Mouse (Mus musculus) adrenal gland, adult (tissue): ENCODE measurements around the gene Tomm6.

Experiments
- DNase-seq, 2 experiments: peaks; one replicate each; pipeline ENCODE4 v3.0.0; 2022 to 2023; ENCODE audit warnings: low spot score in 1 of 2; ENCODE audit not compliant: inconsistent age in 2 of 2

Tomm6 gene

DNA sequence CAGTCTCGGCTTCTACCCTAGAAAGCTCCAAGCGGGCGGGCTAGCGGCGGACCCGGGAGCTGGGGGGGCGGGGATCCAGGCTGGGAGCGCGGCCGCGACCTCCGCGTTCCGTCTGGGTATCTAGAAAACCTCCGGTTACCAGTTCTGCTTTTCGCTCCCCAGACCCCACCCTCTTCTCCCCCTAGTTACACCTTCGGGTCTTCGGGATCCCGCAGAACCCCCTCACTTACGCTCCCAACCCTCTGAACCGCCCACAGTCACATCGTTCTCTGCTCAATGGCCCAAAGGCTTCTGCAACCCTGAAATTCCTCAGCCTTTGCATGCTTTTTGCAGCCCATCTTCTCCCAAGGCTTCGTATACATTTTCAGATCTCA, 7.1 kb upstream of the Tomm6 start:
- no peak for DNase-seq

DNA sequence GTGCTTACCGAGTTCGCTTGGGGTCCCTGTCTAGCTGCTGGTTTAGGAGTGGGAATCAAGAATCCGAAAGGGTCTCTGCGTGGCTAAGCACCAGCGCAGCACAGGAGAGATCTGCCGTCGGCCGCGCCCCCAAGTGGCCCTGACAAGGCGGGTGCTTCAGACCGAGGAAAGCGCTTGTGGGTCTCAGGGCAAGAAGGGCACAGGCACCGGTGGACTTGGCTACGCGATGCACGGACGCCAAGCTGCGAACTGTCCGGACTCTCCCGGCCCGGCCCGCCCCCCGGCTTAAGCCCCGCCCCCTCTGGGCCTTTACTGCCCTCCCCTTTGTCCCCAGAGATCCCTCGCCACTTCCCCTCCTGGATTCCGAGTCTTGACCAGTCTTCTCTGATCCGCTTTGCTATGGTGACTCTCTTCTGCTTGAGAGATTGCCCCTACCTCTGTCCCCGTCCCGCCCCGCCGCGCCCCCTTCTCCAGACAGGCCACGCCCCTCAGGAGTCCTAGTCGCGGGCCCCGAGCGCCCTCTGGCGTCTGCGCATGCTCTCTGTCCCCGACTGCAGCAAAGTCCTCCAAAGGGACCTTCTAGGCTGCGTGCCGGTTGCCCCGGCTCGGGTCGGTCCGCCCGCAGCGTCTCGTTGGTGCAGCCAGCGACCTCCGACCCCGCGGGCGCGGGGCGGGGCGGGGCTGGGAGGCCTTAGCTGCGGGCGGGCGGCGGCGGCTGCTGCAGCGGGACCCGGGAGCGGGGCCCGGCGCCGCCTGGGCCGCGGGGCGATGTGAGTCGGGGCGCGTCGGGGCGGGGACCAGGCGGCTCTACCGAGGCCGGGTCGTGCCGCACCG, 6.5 kb upstream of the Tomm6 start, which contains the start of gene Prickle4:
Prickle4 (minus strand) TSS at position 234 of the 834 bp plus-strand sequence.
- DNase-seq: peak; percentile 98 to 100

DNA sequence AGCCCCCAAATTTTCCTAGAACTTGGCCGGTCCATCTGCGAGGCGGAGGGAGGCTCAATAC, 6.1 kb upstream of the Tomm6 start, which contains the start of gene Gm21981:
Gm21981 (minus strand) TSS at position 14 of the 61 bp plus-strand sequence.
- DNase-seq: no peak

DNA sequence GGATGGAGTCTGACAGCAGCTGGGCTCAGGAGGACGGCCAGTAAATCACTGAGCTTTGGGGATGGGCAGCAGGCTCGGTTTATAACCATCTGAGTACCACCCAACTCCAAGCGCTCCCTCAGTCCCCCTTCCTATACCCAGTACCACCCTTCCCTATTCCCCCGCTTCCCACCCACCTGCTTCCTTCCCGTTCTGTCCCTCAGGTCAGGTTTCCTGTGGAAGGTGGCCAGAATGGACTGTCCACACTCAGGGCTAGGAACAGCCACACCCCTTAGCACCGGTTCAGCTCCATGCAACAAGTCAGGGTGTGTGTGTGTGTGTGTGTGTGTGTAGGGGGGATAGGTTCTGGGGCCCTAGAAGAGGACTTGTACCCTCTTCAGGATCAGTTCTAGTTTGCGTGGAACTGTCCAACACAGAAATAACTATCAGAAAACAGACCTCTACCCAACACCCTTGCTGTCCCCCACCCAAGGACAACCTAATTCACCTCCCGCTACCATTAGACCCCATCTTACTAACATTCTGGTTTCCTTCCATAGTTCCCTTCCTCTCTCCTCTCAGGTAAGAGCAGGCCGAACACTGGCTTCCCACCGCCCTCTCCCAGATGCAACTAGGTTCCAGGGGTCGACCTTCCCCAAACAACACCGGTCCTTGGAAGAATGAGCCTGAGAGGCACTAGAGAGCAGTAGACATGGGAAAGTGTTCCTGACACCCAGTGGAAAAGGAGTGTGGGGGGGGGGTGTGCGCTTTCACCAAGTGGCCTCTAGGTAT, 5.7 kb upstream of the Tomm6 start:
- DNase-seq: peak; percentile 41 to 52

DNA sequence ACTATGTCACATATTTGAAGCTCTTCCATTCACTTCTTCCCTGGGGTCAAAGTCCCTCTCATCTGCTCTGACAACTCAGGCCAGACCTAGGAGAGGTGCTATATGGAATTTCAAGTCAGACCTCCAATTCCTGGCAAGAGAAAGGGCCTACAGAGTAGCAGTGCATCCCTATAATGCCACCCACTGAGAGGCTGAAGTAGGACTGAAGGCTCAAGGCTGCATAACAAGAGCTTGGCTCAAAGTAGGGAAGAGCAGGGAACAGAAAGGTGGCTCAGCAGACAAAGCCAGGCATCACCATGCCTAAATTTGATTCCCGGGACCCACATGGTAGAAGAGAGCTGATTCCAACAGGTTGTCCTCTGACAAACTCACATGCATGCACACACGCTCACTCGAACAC, 3.5 kb upstream of the Tomm6 start:
- DNase-seq: no peak

DNA sequence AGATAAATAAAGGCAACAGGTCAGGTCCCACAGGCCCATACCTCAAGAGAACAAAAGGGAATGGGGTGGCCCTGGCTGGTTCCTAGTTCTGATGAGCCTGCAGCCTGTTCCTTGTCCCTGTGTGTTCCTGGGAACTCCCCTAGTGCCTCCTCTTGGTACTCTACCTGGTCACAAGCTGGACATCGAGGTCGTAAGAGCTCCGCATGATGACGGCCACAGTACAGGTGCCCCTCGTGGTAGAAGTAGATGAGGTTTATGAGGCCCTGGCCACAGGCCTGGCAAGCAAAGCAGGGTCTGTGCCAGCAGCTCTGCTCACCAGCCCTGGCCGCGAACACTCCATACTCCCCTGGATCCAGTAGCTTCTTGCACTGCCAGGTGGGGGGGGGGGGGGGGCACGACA, 1.7 kb upstream of the Tomm6 start:
- DNase-seq: no peak

DNA sequence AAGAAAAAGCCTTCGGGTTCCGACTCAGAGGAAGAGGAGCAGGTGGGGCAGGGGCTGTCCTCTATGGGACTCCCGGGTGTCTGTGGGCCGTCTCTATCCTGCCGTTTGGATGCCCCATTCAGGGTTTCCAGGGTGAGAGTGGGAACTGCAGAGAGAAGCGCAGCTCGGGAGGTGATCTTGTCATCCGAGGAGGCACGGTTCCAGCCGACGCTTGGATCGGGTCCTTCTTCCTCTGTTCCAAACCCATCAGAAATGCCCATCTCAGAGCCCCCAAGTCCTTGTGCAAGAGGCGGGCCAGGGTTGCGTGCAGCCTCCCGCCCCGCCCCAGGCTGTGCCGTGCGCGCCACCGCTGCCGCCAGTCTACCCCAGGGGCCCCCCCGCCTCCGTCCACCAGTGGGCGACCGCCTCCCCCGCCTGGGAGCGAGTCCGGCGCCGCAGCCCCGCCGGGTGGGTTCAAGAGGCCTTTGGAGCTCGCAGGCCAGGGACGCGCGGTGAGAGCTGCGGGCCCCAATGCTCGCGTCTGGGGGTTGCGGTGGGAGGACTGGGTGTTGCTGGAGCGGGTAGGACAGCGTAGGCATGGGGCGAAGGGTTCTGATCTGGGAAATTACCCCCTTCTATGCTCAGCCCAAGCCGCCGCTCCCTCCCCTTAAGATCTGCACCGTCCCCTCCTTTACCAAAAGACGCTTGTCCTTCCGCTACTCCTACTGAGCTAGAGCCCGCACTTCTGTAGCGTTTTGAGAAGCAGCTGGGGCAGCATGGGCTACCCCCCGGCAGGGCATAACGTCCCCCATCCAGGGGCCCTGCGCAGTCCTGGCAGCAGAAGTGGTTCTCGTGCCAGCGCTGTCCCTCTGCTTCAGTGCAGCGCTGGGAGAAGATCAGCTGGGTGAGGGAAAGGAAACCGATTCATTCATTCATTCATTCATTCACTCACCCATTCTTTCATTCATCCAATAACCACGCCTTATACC, 706 bp upstream of the Tomm6 start, which contains the start of gene Frs3:
Frs3 (plus strand) TSS at position 423 of the 968 bp plus-strand sequence.
- peak; percentile 83 to 91 for DNase-seq

DNA sequence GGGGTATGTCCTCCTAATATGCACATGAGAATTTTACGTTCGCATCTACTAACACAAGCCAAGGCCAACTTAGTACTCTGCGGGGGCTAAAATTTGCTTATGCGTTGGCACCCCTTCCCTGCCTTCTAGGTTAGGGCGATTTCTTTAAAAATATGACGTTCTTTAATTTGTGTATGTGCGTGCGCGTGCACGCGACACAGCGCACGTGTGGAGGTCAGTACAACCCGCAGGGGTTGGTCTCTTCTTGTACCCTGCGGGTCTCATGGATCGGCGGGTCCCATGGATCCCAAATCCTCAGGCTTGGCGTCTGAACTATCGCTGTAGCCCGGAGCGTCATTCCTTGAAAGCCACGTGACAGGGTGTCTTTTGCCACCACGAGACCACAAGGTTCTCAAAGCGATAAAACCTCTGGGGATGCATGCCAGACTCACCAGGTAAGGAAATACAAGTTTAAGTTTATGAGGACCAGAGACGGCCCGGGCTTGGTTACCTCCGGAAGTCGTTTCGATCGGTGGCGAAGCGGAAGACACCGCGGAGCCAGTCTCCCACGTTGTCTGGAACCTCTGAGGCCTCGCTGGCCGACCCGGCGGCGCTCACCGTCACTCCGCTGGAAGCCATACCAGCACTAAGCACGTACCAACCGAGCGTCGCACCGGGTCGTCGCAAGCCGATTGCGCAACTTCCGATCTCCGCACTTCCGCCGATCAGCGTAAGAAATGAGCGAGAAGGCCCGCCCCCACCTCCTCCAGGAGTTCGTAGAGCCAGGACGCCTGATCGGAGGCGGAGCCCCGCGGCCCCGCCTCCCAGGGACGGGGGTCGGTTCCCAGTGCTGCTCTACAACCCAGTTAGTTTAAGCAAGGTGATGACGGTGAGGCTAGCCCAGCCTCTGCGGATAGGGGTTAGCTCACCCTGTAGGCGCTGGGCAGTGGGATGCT, 510 bp downstream of the Tomm6 start:
- DNase-seq: peak; percentile 97 to 98

DNA sequence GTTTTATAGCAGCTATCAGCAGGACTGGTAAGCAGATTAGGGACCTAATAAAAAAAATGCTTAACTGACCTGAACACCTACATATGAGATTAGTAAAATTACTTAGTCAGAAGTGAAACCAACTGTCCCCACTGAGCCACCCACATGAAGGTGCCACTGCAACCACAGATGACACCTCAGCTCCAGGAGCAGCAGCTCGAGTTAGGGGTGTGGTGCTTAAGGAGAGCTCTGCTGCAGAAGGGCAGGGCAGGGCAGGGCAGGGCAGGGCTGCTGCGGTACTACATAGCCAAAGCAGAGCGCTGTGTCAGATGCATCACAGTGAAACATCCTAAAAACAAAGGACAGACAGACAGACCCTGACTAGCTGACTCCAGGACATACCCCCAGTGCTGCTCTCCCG, 5.3 kb downstream of the Tomm6 start:
- DNase-seq: no peak

DNA sequence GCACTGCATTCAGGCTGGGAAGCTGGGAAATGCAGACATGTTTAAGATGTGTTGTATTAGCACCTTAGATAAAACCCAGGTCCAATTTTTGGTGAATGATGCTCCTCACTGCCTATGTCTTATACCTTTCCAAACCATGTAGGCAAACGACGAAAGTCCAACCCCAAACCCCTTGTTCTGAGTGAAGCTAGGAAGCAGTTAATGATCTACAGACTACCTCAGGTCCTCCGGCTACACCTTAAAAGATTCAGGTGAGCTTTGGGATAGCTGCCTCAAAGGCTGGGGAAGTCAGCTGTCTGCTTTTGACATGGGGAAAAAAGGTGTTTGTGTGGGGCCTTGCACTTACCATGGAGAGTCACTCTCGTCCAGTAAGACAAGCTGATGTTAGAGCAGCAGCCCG, 9.5 kb downstream of the Tomm6 start:
- DNase-seq: no peak

DNA sequence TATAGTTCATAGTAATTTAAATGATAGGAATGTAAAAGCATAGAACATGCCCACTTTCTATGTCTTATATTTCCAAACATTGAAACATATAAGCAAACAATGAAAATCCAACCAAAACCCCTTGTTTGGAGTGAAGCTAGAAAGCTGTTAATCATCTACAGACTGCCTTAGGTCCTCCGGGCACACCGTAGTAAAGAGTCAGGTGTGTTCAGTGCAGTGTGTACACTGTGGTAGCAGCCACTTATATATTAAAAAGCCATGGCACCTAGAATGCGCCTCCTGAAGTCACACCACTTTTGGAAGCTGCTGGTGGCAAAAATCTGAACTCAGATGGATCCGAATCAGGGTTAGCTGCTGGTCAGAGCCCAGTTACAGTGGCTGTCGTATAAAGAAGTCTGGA, 9.9 kb downstream of the Tomm6 start:
- no peak for DNase-seq

DNA sequence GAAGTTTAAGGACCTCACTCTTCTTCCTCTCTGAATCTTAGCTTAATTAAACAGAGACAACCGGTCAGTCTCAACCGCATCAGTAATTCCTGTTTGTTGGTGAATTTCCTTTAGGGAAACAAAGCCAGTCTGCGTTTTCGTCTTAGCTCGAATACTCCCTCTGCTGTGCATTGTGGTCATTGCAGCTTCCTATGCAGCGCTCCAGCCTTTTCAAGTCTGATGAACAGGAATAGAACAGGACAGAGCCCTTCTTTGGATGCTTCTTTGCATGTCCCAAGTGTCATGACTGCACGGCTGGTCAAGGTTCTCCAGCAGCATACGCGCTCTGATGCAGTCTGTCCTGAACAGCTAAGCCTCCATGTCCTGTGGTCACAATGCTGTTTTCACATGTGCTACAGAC, 11.6 kb downstream of the Tomm6 start:
- DNase-seq: peak; percentile 61 to 91

DNA sequence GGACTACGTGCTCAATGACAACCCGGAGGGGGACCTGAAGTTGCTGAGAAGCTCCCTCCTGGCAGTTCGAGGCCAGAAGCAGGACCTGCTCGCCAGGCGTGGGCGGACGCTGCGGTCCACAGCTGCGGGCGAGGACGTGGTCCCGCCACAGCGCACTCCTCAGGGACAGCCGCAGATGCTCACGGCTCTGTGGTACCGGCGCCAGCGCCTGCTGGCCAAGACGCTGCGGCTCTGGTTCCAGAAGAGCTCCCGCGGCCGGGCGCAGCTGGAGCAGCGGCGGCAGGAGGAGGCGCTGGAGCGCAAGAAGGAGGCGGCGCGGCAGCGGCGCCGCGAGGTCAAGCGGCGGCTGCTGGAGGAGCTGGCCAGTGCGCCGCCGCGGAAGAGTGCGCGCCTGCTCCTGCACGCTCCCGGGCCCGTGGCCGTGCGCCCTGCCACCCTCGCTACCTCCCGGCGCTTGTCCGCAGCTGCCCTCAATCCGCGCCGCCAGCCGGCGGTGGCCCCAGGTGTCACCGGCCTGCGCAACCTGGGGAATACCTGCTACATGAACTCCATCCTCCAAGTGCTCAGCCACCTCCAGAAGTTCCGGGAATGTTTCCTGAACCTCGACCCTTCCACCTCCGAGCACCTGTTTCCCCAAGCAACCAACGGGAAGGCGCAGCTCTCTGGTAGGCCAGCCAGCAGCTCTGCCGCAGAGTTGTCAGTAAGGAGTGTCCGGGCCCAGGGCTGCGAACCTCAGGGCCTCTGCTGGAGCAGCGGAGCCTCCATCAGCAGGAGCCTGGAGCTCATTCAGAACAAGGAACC, 15.7 kb downstream of the Tomm6 start:
- DNase-seq: peak; percentile 78 to 87

DNA sequence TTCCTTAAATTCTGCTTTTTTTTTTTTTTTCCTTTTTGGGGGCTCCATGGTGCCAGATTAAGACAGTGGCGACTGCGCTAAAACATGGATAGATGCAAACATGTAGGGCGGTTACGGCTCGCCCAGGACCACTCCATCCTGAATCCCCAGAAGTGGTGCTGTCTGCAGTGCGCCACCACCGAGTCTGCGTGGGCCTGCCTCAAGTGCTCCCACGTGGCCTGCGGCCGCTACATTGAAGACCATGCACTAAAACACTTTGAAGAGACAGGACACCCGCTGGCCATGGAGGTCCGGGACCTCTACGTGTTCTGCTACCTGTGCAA, 16.2 kb downstream of the Tomm6 start:
- no peak for DNase-seq

DNA sequence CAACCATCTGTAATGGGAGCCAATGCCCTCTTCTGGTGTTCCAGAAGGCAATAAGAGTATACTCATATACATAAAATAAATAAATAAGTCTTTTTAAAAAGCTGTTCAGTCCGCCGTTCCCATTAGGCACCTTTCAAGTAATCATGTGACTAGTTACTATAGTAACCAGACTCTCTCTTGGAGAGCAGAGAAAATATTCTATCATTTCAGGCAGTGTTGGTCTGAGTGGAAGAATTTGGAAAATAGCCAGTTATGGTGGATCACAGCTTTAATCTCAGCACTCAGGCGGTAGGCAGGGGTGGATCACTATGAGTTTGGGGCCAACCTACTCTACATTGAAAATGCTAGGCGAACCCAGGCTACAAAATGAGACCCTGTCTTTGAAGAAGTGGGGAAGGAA, 19.0 kb downstream of the Tomm6 start:
- DNase-seq: no peak

DNA sequence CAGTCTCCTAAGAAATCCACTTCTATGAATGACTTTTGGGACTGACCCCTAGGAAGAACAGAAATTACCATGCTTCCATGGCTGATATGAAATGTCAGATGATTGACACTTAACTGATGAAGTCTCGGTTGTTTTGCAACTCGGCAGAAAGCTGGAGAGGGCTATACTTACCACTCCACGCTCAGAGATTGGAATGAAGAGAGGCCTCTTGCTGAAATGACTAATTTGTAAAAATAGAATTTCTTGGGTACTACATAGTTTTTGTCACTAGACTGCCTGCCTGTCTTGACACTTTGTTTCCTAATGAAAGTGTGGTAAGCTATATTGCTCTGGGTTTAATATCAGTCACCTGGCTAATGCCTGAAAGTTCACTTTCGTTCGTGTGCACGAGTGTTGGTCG, 23.7 kb downstream of the Tomm6 start:
- no peak for DNase-seq

DNA sequence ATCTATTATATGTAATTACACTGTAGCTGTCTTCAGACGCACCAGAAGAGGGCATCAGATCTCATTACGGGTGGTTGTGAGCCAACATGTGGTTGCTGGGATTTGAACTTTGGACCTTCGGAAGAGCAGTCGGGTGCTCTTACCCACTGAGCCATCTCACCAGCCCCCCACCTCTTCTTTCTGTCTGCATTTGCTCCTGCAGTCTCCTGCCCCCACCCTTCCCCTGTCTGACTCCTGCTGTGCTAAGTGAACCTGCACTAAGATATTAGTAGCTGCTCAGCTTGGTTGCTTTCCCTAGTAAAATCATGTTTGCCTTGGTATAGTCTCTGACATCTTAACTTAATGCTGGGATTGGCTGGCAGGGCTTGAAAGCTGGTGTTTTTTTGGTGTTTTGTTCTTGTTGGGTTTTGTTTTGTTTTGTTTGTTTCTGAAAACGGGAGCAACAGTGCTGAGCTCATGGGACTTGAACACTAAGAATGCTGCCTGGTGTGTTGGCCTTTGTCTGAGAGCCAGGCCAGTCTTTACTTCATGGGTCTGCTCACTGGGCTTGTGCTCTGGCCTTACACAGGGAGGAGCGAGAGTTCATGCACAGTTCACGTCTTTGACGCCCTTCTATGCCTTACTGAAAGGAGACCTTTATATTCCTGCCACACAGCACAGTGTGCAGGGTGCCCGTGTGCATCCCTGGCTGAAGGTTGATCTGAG, 25.0 kb downstream of the Tomm6 start:
- no peak for DNase-seq

DNA sequence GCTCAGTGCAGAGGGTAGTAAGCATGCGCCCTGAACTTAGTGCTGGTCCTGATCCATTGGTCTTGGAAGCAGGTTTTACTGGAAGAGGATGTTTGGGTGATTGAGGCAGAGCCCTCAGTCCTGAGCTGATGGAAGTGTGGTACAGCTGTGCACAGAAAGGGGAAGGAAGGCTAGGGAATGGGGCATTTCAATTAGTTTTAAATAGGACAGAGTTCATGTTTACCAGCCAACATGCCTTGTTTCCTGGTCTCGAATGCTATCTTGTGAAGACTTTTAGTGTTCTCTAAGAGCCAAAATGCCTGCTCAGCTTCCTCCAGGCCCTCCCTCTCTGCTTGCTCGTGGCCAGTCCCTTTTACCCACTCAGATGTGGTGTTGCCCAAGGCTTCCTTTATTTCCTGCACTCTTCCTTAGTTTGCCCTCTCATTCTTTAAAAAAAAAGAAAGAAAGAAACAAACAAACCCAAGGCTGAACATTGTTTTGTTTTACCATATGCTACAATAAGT, 29.4 kb downstream of the Tomm6 start:
- DNase-seq: no peak

DNA sequence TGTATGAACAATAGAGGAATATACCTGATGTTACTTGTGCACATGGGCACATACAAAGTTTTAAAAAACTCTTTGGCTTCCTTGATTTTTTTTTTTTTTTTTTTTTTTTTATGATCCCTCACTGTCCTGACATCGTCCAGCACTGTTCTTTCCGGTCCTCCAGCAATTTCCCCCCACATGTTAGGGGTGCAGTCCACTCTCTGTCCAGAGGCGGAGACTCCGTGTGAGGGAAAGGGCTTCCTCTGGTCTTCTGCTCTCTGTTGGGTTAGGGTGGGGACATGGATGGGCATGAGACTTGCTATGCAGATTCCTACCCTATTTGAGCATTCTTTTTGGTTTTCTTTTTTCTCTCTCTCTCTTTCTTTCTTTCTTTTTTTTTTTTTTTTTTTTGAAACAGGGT, 30.3 kb downstream of the Tomm6 start:
- DNase-seq: no peak
